Mouse (Mus musculus) liver, embryonic 11.5 days (tissue): ENCODE results near the gene Kcnma1. TPM values are rescaled to one million over a fixed set of nuclear protein-coding genes. Genes with fewer than 3 reads are reported as not detected.

ENCODE experiments used
- ATAC-seq: fragments of 200-750 bp; cut with Nextera tagmentation; replicated peaks from 2 replicates; pipeline ENCODE4 v1.8.0; 2017; ENCODE audit warnings: moderate number of reproducible peaks, mild to moderate bottlenecking, moderate TSS enrichment, moderate library complexity; ENCODE audit not compliant: low FRiP score
- DNase-seq: peaks from one replicate; pipeline ENCODE4 v3.0.0-alpha.2; 2017; ENCODE audit warnings: low spot score
- H3K27ac ChIP-seq: fragments of 300-500 bp; sonication (generic); 2 replicates; pipeline ENCODE4 v1.5.1; 2014; ENCODE audit warnings: mild to moderate bottlenecking, low read depth, low read length, control low read depth
- H3K27me3 ChIP-seq: fragments of 300-500 bp; sonication (generic); replicated peaks from 2 replicates; pipeline ENCODE4 v1.6.1; 2014; ENCODE audit warnings: low read length, mixed read lengths; ENCODE audit not compliant: control insufficient read depth, insufficient read depth
- H3K36me3 ChIP-seq: fragments of 300-500 bp; sonication (generic); 2 replicates; pipeline ENCODE4 v1.6.1; 2014; ENCODE audit warnings: mild to moderate bottlenecking, low read length, moderate library complexity, mixed read lengths; ENCODE audit not compliant: control insufficient read depth, insufficient read depth
- H3K4me1 ChIP-seq: fragments of 300-500 bp; sonication (generic); replicated peaks from 2 replicates; pipeline ENCODE4 v1.6.1; 2014; ENCODE audit warnings: low read length, mixed read lengths; ENCODE audit not compliant: control insufficient read depth, insufficient read depth
- H3K4me2 ChIP-seq: fragments of 300-500 bp; sonication (generic); 2 replicates; pipeline ENCODE4 v1.6.1; 2014; ENCODE audit warnings: mild to moderate bottlenecking, control low read depth, moderate library complexity
- H3K4me3 ChIP-seq: fragments of 300-500 bp; sonication (generic); 2 replicates; pipeline ENCODE4 v1.5.1; 2014; ENCODE audit warnings: low read depth, low read length, control low read depth
- H3K9ac ChIP-seq: fragments of 300-500 bp; sonication (generic); 2 replicates; pipeline ENCODE4 v1.6.1; 2014; ENCODE audit warnings: low read depth, low read length, control low read depth
- H3K9me3 ChIP-seq: fragments of 300-500 bp; sonication (generic); 2 replicates; pipeline ENCODE4 v1.6.1; 2016; ENCODE audit warnings: low read length, inconsistent platforms, mixed read lengths; ENCODE audit not compliant: control insufficient read depth
- WGBS: fragments of 180-500 bp; shearing (Covaris S2); extraction: QIAGEN DNeasy Blood & Tissue Kit; methylation state at CpG from one replicate; pipeline ENCODE4 v1.1.7; 2014; 5-methylcytosine and 5-hydroxymethylcytosine counted together
- polyA plus RNA-seq: library from polyadenylated mRNA; unstranded; fragments of >200 nt; fragmentation: Nextera tagmentation; extraction: Ambion mirVana; gene quantifications from 2 replicates; pipeline ENCODE4 v1.2.1, GENCODE M21; 2014

Gene Kcnma1
- polyA plus RNA-seq, 1 experiment from 2014 or later, result 0.58 TPM

DNA sequence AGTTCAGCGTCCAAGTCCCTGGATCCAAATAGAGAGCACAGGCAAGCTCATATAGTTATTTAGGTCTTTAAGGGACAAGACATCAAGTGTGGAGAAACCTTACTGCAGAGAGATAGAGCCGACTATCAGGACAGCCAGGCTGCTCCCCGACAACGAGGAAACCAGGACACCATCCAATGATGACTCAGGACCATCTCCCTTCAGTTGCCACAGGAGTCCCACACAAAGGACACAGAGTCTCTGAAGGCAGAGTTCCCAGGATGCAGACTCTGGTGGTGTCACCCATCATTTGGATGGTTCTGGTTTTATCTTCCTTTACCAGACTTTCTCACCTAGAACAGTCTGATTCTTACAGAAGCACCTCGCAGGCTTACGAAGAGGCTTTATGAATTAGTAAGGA lies 388.9 kb downstream of the Kcnma1 start:
- no peak overlapping the region for H3K27ac ChIP-seq
- H3K27me3 ChIP-seq, result no peaks in the 10 kb centered on the region
- 85% methylated on average over 6 of the region's 6 CpGs for WGBS
- no peak overlapping the region for H3K4me2 ChIP-seq
- H3K4me3 ChIP-seq, result no peak overlapping the region
- no peaks in the 10 kb centered on the region for H3K4me1 ChIP-seq
- H3K36me3 ChIP-seq, result no peaks in the 10 kb centered on the region
- H3K9ac ChIP-seq, result no peak overlapping the region
- ATAC-seq (no peak), DNase-seq (no peak)
- no peaks in the 10 kb centered on the region for H3K9me3 ChIP-seq

DNA sequence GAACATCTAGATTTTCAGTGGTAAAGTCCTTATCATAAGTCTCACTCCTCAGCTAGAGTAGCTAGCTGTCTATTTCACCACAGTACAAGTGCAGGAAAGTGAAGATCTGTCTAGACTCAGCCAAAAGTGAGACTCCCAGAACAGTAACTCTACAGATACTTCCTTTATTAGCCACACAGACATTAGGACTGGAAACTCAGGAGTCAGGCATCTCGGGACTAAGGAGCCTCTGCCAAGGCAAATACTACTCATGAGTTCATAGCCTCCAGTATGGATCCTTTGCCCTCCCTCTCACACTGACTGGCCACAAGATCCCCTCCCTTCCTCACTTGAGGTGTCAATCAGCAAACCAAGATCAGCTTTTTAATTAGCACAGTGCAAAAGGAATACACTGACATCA lies 389.8 kb downstream of the Kcnma1 start:
- DNase-seq (no peak), ATAC-seq (no peak)
- Histone ChIP-seq H3K27me3 (no peaks in the 10 kb centered on the region), H3K9me3 (no peaks in the 10 kb centered on the region), H3K4me3 (no peak overlapping the region), H3K4me2 (no peak overlapping the region), H3K36me3 (no peaks in the 10 kb centered on the region), H3K27ac (no peak overlapping the region), H3K4me1 (no peaks in the 10 kb centered on the region), H3K9ac (no peak overlapping the region)
- 61% methylated on average over 1 of the region's 1 CpGs for WGBS

GRCm38 (mm10) chr14:23620685-23621084 lies 393.6 kb downstream of the Kcnma1 start:
- 79% methylated on average over 2 of the region's 2 CpGs for WGBS
- no peaks in the 10 kb centered on the region for H3K9me3 ChIP-seq
- DNase-seq (no peak), ATAC-seq (no peak)
- H3K27ac ChIP-seq, result no peak overlapping the region
- H3K4me3 ChIP-seq, result no peak overlapping the region
- H3K4me1 ChIP-seq, result no peaks in the 10 kb centered on the region
- H3K4me2 ChIP-seq, result no peak overlapping the region
- no peaks in the 10 kb centered on the region for H3K27me3 ChIP-seq
- H3K36me3 ChIP-seq, result no peaks in the 10 kb centered on the region
- H3K9ac ChIP-seq, result no peak overlapping the region

- ATAC-seq (no peak), DNase-seq (no peak)
- Histone ChIP-seq H3K4me2 (no peak overlapping the region), H3K4me3 (no peak overlapping the region), H3K4me1 (no peaks in the 10 kb centered on the region), H3K9me3 (no peaks in the 10 kb centered on the region), H3K36me3 (no peaks in the 10 kb centered on the region), H3K9ac (no peak overlapping the region), H3K27me3 (no peaks in the 10 kb centered on the region), H3K27ac (no peak overlapping the region)
- WGBS, result 66% methylated on average over 2 of the region's 2 CpGs
Observed at GRCm38 (mm10) chr14:23618973-23619372, 395.3 kb downstream of the Kcnma1 start.

DNA sequence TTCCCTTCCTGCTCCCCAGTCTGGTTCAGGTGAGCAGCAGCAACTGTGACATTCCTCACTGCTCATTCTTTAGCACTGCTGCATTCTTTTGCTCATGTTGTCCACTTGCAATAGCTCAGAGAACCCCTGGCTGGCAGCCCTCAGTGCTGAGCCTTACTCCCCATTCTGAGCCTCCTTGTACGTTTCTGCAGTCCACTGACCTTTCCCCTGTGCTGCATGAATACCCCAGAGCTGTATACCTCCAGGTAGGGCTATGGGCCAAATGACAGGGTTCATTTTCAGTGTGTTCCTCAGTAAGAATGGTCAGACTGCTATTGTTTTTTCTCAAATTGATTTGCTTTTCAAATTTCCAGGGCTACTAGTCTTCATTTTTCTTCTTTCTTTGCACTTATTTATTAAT lies 396.2 kb downstream of the Kcnma1 start:
- no peak overlapping the region for H3K9ac ChIP-seq
- no peak for DNase-seq
- no peaks in the 10 kb centered on the region for H3K9me3 ChIP-seq
- no peaks in the 10 kb centered on the region for H3K36me3 ChIP-seq
- no peak overlapping the region for H3K27ac ChIP-seq
- H3K4me3 ChIP-seq, result no peak overlapping the region
- WGBS, result 62% methylated on average over 1 of the region's 1 CpGs
- no peak for ATAC-seq
- no peak overlapping the region for H3K4me2 ChIP-seq
- H3K4me1 ChIP-seq, result no peaks in the 10 kb centered on the region
- no peaks in the 10 kb centered on the region for H3K27me3 ChIP-seq

DNA sequence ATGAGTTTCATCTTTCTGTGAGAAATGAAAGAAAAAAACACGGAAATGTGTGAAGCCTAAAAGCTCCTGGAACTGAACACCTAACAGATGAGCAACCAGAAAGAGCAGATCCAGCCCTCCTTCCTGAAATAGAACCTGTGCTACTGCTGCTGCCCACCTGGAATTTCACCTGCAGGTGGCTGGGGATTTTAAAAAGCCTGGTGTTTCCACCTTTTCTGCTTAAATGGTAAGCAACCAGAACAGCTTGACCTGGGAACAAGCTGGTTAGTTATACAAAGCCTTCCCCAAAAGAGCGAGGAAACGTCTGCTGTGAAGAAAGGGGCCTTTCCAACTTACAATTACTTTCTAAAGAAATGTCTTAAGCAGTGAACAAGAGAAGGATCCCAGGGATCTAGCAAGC lies 404.2 kb downstream of the Kcnma1 start:
- H3K27ac ChIP-seq, result no peak overlapping the region
- no peak overlapping the region for H3K9ac ChIP-seq
- 66% methylated on average over 3 of the region's 3 CpGs for WGBS
- no peaks in the 10 kb centered on the region for H3K36me3 ChIP-seq
- H3K4me1 ChIP-seq, result no peaks in the 10 kb centered on the region
- no peak overlapping the region for H3K4me3 ChIP-seq
- no peak overlapping the region for H3K4me2 ChIP-seq
- DNase-seq, result no peak
- no peaks in the 10 kb centered on the region for H3K9me3 ChIP-seq
- no peak for ATAC-seq
- no peaks in the 10 kb centered on the region for H3K27me3 ChIP-seq

- no peak for ATAC-seq
- H3K27ac ChIP-seq, result no peak overlapping the region
Observed at GRCm38 (mm10) chr14:23605740-23606139, 408.6 kb downstream of the Kcnma1 start.

DNA sequence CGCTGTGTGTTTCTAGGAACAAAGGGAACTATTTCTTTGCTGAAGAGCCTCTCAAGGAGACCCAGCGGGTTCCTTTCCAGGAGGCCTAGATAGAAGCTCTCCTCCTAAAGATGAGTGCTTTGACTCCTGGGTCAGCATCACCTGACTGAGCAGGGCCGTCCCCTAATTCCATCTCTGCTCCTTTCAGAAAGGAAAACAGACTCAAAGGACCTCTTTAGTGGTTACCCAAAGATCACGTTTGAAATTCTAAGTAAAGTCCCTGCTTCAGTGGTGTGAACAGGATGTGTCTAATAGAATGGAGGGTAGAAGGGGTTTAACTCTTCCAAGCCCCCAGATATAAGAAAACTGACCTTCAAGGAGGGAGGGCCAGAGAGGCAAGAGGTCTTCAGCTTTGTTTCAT lies 411.4 kb downstream of the Kcnma1 start:
- no peak overlapping the region for H3K4me3 ChIP-seq
- H3K36me3 ChIP-seq, result no peaks in the 10 kb centered on the region
- H3K9ac ChIP-seq, result no peak overlapping the region
- H3K9me3 ChIP-seq, result no peaks in the 10 kb centered on the region
- 41% methylated on average over 4 of the region's 4 CpGs for WGBS
- ATAC-seq, result no peak
- H3K4me1 ChIP-seq, result no peaks in the 10 kb centered on the region
- no peak for DNase-seq
- H3K27ac ChIP-seq, result no peak overlapping the region
- H3K27me3 ChIP-seq, result no peaks in the 10 kb centered on the region
- no peak overlapping the region for H3K4me2 ChIP-seq

More at GRCm38 (mm10) chr14:23605740-23606139, 408.6 kb downstream of the Kcnma1 start:
- no peak overlapping the region for H3K9ac ChIP-seq
- H3K36me3 ChIP-seq, result no peaks in the 10 kb centered on the region
- no peaks in the 10 kb centered on the region for H3K27me3 ChIP-seq
- H3K4me3 ChIP-seq, result no peak overlapping the region
- WGBS, result 78% methylated on average over 7 of the region's 7 CpGs
- no peaks in the 10 kb centered on the region for H3K4me1 ChIP-seq
- no peaks in the 10 kb centered on the region for H3K9me3 ChIP-seq
- no peak overlapping the region for H3K4me2 ChIP-seq
- DNase-seq, result no peak

DNA sequence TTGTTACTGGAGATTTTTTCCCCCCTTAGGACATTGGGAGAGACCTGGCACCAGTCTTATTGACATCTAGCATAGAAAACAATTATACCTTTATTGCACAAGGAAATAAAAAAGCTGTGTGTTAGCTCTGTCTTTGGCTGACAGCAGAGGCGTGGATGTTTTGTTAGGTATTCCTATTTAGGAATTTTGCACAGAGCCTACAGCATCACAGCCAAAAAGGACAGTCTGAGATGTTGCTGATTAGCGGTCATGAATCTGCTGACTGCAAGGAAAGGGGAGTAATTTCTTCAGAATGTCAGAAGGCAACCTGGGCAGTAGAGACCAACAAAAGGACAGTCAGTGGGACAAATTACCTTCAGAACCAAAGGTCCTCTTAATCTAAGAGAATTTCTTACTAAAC lies 412.2 kb downstream of the Kcnma1 start:
- Histone ChIP-seq H3K36me3 (no peaks in the 10 kb centered on the region), H3K27ac (no peak overlapping the region), H3K4me1 (no peaks in the 10 kb centered on the region), H3K27me3 (no peaks in the 10 kb centered on the region), H3K9ac (no peak overlapping the region), H3K4me3 (no peak overlapping the region), H3K9me3 (no peaks in the 10 kb centered on the region), H3K4me2 (no peak overlapping the region)
- ATAC-seq, result no peak
- DNase-seq, result no peak
- WGBS, result 65% methylated on average over 2 of the region's 2 CpGs
